Mouse (Mus musculus): ENCODE results near the gene Krt35.

GRCm38 (mm10) chr11:100135731-100136130 lies 39.7 kb upstream of the Krt35 start, which contains the start of gene Krt15:
- TF ChIP-seq POLR2A (IDR thresholded peaks at IDR 0.05; ENCODE audit: control insufficient read depth, extremely low read depth, insufficient read depth, low read length, poor library complexity) (no peak), CTCF (IDR thresholded peaks at IDR 0.05; ENCODE audit: borderline replicate concordance, control insufficient read depth, extremely low read depth, insufficient read depth, low read length, poor library complexity) (no peak)
